Mouse (Mus musculus) left cerebral cortex, postnatal 10 days (tissue): ENCODE data around the gene Smc6. TPM values are rescaled to one million over a fixed set of nuclear protein-coding genes. Genes with fewer than 3 reads are reported as not detected.

ENCODE experiments used
- DNase-seq, 2 experiments: peaks; one replicate each; pipeline ENCODE4 v3.0.0; 2021 to 2022; ENCODE audit warnings: low spot score in 2 of 2, mixed read lengths in 1 of 2; ENCODE audit errors: extremely low spot score in 1 of 2
- intact Hi-C: fragments of 180-260 bp; cut with DNase I; formaldehyde crosslinking; loops from one replicate; pipeline ENCODE4 v1.15.1; 2025
- microRNA-seq: library from miRNA; unstranded; fragments of <30 nt; microRNA quantifications from one replicate; pipeline ENCODE4 v1.2.0, GENCODE M21; 2022
- total RNA-seq, 2 experiments: library from RNA; stranded (reverse); gene quantifications; 2 replicates each; pipeline ENCODE4 v1.2.3; 2021

Gene Smc6
- total RNA-seq, 2 experiments from 2014 or later, result 36.9 to 37.2 TPM

DNA sequence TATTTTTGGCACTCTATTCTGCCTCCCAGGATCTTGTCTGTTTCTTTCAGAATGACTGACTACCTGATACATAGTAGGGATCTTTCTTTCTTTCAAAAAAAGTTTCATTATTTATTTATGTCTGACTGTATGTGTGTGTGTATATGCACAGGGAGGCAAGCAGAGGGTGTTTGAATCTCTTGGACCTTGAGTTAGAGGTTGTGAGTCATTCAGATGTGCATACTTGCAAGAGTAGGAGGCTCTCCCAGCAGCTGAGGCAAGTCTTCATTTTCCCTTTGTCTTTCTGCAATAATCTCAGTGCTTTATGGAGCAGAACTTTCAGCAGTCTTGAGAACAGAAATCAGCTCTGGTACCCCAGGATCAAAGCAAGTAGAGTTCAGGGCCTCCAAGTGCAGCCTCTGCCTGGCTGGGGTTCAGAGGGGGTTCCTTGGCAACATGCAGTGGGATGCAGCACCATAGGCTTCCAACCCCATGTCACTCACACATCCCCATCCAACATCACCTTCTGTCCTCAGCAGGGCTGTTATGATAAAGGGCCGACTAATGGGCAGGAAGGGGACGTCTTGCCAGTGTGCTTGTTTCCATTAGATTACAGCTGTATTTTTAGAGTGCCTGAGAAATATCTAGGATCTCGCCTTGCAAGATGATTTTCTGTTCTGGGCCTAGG lies 101.5 kb downstream of the Smc6 start:
- intact Hi-C loops, result no loop called here
- DNase-seq, result no peak

Small RNA genes within 50 kb of the gene (microRNA-seq; reads per million reads assigned to microRNA genes)
- not detected for gene Mir7675

Other genes with a start within 250 kb of the Smc6 start
- 1 to 10 TPM; 4.5 to 5.3 TPM for gene Kcns3, start 114.8 kb upstream of the Smc6 start, total RNA-seq
- gene Msgn1, start 56.9 kb upstream of the Smc6 start, total RNA-seq, result not detected
- 1 to 10 TPM; 2.4 to 4.3 TPM for gene Gen1, start 85 bp upstream of the Smc6 start, total RNA-seq
- 100 to 1,000 TPM; 511 to 517 TPM for gene Vsnl1, start 170.7 kb downstream of the Smc6 start, total RNA-seq
- gene Rad51ap2, start 190.2 kb downstream of the Smc6 start, total RNA-seq, result 1 to 10 TPM; 2.5 to 3.3 TPM